Mouse (Mus musculus) embryonic facial prominence, embryonic 11.5 days (tissue): Measurements from ENCODE around the gene Epha6. TPM values are rescaled to one million over a fixed set of nuclear protein-coding genes. Genes with fewer than 3 reads are reported as not detected.

Source experiments
- ATAC-seq: fragments of 200-750 bp; cut with Nextera tagmentation; replicated peaks from 2 replicates; pipeline ENCODE4 v1.8.0; 2017; ENCODE audit warnings: low read depth; ENCODE audit not compliant: insufficient number of reproducible peaks, low FRiP score, low TSS enrichment
- DNase-seq: peaks from one replicate; pipeline ENCODE4 v3.0.0-alpha.2; 2015; ENCODE audit warnings: low spot score
- H3K27ac ChIP-seq: fragments of 300-500 bp; sonication (generic); replicated peaks from 2 replicates; pipeline ENCODE4 v1.5.1; 2014; ENCODE audit warnings: mild to moderate bottlenecking, low read depth, low read length, control low read depth
- H3K27me3 ChIP-seq: fragments of 300-500 bp; sonication (generic); 2 replicates; pipeline ENCODE4 v1.6.1; 2014; ENCODE audit warnings: mild to moderate bottlenecking, low read length, moderate library complexity, mixed read lengths; ENCODE audit not compliant: control insufficient read depth, insufficient read depth
- H3K36me3 ChIP-seq: fragments of 300-500 bp; sonication (generic); replicated peaks from 2 replicates; pipeline ENCODE4 v1.6.1; 2014; ENCODE audit warnings: low read depth, mild to moderate bottlenecking, low read length, moderate library complexity, mixed read lengths; ENCODE audit not compliant: control insufficient read depth, insufficient read depth
- H3K4me1 ChIP-seq: fragments of 300-500 bp; sonication (generic); 2 replicates; pipeline ENCODE4 v1.6.1; 2014; ENCODE audit warnings: low read length, mixed read lengths; ENCODE audit not compliant: control insufficient read depth, insufficient read depth
- H3K4me2 ChIP-seq: fragments of 300-500 bp; sonication (generic); 2 replicates; pipeline ENCODE4 v1.6.1; 2014; ENCODE audit warnings: low read depth, mild to moderate bottlenecking, control low read depth, low read length, moderate library complexity
- H3K4me3 ChIP-seq: fragments of 300-500 bp; sonication (generic); 2 replicates; pipeline ENCODE4 v1.5.1; 2014; ENCODE audit warnings: low read depth, low read length, control low read depth
- H3K9ac ChIP-seq: fragments of 300-500 bp; sonication (generic); replicated peaks from 2 replicates; pipeline ENCODE4 v1.6.1; 2014; ENCODE audit warnings: mild to moderate bottlenecking, control low read depth, low read length
- H3K9me3 ChIP-seq: fragments of 300-500 bp; sonication (generic); replicated peaks from 2 replicates; pipeline ENCODE4 v1.6.1; 2016; ENCODE audit warnings: mild to moderate bottlenecking, low read length, inconsistent platforms, mixed read lengths; ENCODE audit not compliant: control insufficient read depth
- WGBS: fragments of 180-500 bp; shearing (Covaris S2); extraction: QIAGEN DNeasy Blood & Tissue Kit; methylation state at CpG from one replicate; pipeline ENCODE4 v1.1.7; 2014; 5-methylcytosine and 5-hydroxymethylcytosine counted together
- polyA plus RNA-seq: library from polyadenylated mRNA; unstranded; fragments of >200 nt; fragmentation: Nextera tagmentation; extraction: Ambion mirVana; gene quantifications from 2 replicates; pipeline ENCODE4 v1.2.1, GENCODE M21; 2014

Gene Epha6
- polyA plus RNA-seq, 1 experiment from 2014 or later, result not detected

GRCm38 (mm10) chr16:59769936-59770335, 835.4 kb downstream of the Epha6 start:
- no peak for ATAC-seq
- 85% methylated on average over 7 of the region's 7 CpGs for WGBS
- H3K36me3 ChIP-seq, result no peaks in the 10 kb centered on the region

GRCm38 (mm10) chr16:59760875-59761274, 844.5 kb downstream of the Epha6 start:
- no peak overlapping the region for H3K9ac ChIP-seq
- 72% methylated on average over 4 of the region's 4 CpGs for WGBS
- no peak for DNase-seq
- no peaks in the 10 kb centered on the region for H3K27me3 ChIP-seq
- H3K4me1 ChIP-seq, result no peaks in the 10 kb centered on the region
- H3K9me3 ChIP-seq, result no peaks in the 10 kb centered on the region
- no peak for ATAC-seq
- no peak overlapping the region for H3K4me3 ChIP-seq
- H3K4me2 ChIP-seq, result no peak overlapping the region
- no peak overlapping the region for H3K27ac ChIP-seq
- no peaks in the 10 kb centered on the region for H3K36me3 ChIP-seq

More at GRCm38 (mm10) chr16:59769936-59770335, 835.4 kb downstream of the Epha6 start:
- Histone ChIP-seq H3K4me1 (no peaks in the 10 kb centered on the region), H3K27ac (no peak overlapping the region), H3K4me3 (no peak overlapping the region), H3K27me3 (no peaks in the 10 kb centered on the region), H3K9me3 (no peaks in the 10 kb centered on the region), H3K4me2 (no peak overlapping the region), H3K9ac (no peak overlapping the region)
- DNase-seq, result no peak

GRCm38 (mm10) chr16:59750905-59751304, 854.4 kb downstream of the Epha6 start:
- no peak overlapping the region for H3K9ac ChIP-seq
- 89% methylated on average over 4 of the region's 4 CpGs for WGBS
- no peaks in the 10 kb centered on the region for H3K27me3 ChIP-seq
- no peaks in the 10 kb centered on the region for H3K36me3 ChIP-seq
- no peaks in the 10 kb centered on the region for H3K9me3 ChIP-seq
- DNase-seq (no peak), ATAC-seq (no peak)
- no peak overlapping the region for H3K4me2 ChIP-seq
- H3K4me1 ChIP-seq, result no peaks in the 10 kb centered on the region
- H3K27ac ChIP-seq, result no peak overlapping the region
- no peak overlapping the region for H3K4me3 ChIP-seq

GRCm38 (mm10) chr16:59743669-59744068, 861.7 kb downstream of the Epha6 start:
- 78% methylated on average over 1 of the region's 1 CpGs for WGBS
- no peaks in the 10 kb centered on the region for H3K4me1 ChIP-seq

GRCm38 (mm10) chr16:59715524-59715923, 889.8 kb downstream of the Epha6 start:
- Histone ChIP-seq H3K36me3 (no peaks in the 10 kb centered on the region), H3K9me3 (no peaks in the 10 kb centered on the region), H3K27me3 (no peaks in the 10 kb centered on the region), H3K9ac (no peak overlapping the region), H3K4me2 (no peak overlapping the region), H3K27ac (no peak overlapping the region), H3K4me3 (no peak overlapping the region), H3K4me1 (no peaks in the 10 kb centered on the region)
- 82% methylated on average over 4 of the region's 4 CpGs for WGBS
- ATAC-seq (no peak), DNase-seq (no peak)

More at GRCm38 (mm10) chr16:59743669-59744068, 861.7 kb downstream of the Epha6 start:
- Histone ChIP-seq H3K4me2 (no peak overlapping the region), H3K4me3 (no peak overlapping the region), H3K9me3 (no peaks in the 10 kb centered on the region), H3K27me3 (no peaks in the 10 kb centered on the region), H3K36me3 (no peaks in the 10 kb centered on the region), H3K27ac (no peak overlapping the region), H3K9ac (no peak overlapping the region)
- DNase-seq (no peak), ATAC-seq (no peak)

GRCm38 (mm10) chr16:59693230-59693629, 912.1 kb downstream of the Epha6 start:
- Histone ChIP-seq H3K36me3 (no peaks in the 10 kb centered on the region), H3K27me3 (no peaks in the 10 kb centered on the region), H3K4me2 (no peak overlapping the region), H3K4me3 (no peak overlapping the region), H3K9ac (no peak overlapping the region), H3K27ac (no peak overlapping the region), H3K9me3 (no peaks in the 10 kb centered on the region), H3K4me1 (no peaks in the 10 kb centered on the region)
- ATAC-seq, result no peak
- DNase-seq, result no peak
- whole genome bisulfite sequencing, result 92% methylated on average over 7 of the region's 7 CpGs

GRCm38 (mm10) chr16:59689120-59689519, 916.2 kb downstream of the Epha6 start:
- Histone ChIP-seq H3K4me1 (no peaks in the 10 kb centered on the region), H3K9ac (no peak overlapping the region), H3K27me3 (no peaks in the 10 kb centered on the region), H3K4me2 (no peak overlapping the region), H3K9me3 (no peaks in the 10 kb centered on the region), H3K4me3 (no peak overlapping the region), H3K27ac (no peak overlapping the region), H3K36me3 (no peaks in the 10 kb centered on the region)
- no peak for DNase-seq
- 90% methylated on average over 5 of the region's 5 CpGs for WGBS
- ATAC-seq, result no peak

GRCm38 (mm10) chr16:59685135-59685534, 920.2 kb downstream of the Epha6 start:
- no peaks in the 10 kb centered on the region for H3K36me3 ChIP-seq

More at GRCm38 (mm10) chr16:59685135-59685534, 920.2 kb downstream of the Epha6 start:
- H3K9ac ChIP-seq, result no peak overlapping the region
- DNase-seq, result no peak
- H3K27me3 ChIP-seq, result no peaks in the 10 kb centered on the region
- no peaks in the 10 kb centered on the region for H3K9me3 ChIP-seq
- no peaks in the 10 kb centered on the region for H3K4me1 ChIP-seq
- H3K4me3 ChIP-seq, result no peak overlapping the region
- H3K4me2 ChIP-seq, result no peak overlapping the region
- WGBS, result 74% methylated on average over 5 of the region's 5 CpGs
- ATAC-seq, result no peak
- H3K27ac ChIP-seq, result no peak overlapping the region
